Mouse (Mus musculus): Measurements from ENCODE around the gene Creld1. TPM values are rescaled to one million over a fixed set of nuclear protein-coding genes. Genes with fewer than 3 reads are reported as not detected.
A peak's percentile ranks its signal among the peaks of the same experiment; 100 is the strongest.

The Creld1 gene
- total RNA-seq (2021) (10 to 100 TPM; 44.7 to 58.5 TPM), polyA plus RNA-seq (2012; rRNA removed) (30.0 and 31.1 TPM in 2 replicates)
- long read RNA-seq, transcript Creld1-201 (10 exons, 2,306 nt) = major isoform, 27 of 31 reads
- long read RNA-seq, partial matches to known transcripts = 1 of 31 reads
- long read RNA-seq, other reads (novel, unspliced or antisense) = 3 of 31 reads

- peak; percentile 98 for DNase-seq
Observed at GRCm38 (mm10) chr6:113483100-113483615, at the start of gene Creld1. Gene Creld1 (plus strand): TSS chr6:113483297.

GRCm38 (mm10) chr6:113433661-113434060 lies 49.4 kb upstream of the Creld1 start:
- DNase-seq = no peak

GRCm38 (mm10) chr6:113434691-113435090 lies 48.4 kb upstream of the Creld1 start:
- peak; percentile 44 for DNase-seq

GRCm38 (mm10) chr6:113435664-113436205 lies 47.4 kb upstream of the Creld1 start, which contains the start of gene Cidec:
Gene Cidec (minus strand): TSS chr6:113435760.
- DNase-seq = peak; percentile 42

- DNase-seq = no peak
Observed at GRCm38 (mm10) chr6:113437135-113437534, 46.0 kb upstream of the Creld1 start.

- peak; percentile 26 for DNase-seq
Observed at GRCm38 (mm10) chr6:113438721-113439430, 44.2 kb upstream of the Creld1 start.

GRCm38 (mm10) chr6:113440686-113441085 lies 42.4 kb upstream of the Creld1 start:
- peak; percentile 29 for DNase-seq

- DNase-seq = peak; percentile 74
Observed at GRCm38 (mm10) chr6:113441147-113441680, 41.9 kb upstream of the Creld1 start.

GRCm38 (mm10) chr6:113442087-113442441 lies 41.0 kb upstream of the Creld1 start:
- DNase-seq = no peak

- peak; percentile 95 for DNase-seq
Observed at GRCm38 (mm10) chr6:113442442-113443090, 40.5 kb upstream of the Creld1 start, which contains the start of gene Jagn1. Gene Jagn1 (plus strand): TSS chr6:113442569.

GRCm38 (mm10) chr6:113443091-113443490 lies 40.0 kb upstream of the Creld1 start:
- DNase-seq = no peak

GRCm38 (mm10) chr6:113444207-113444965 lies 38.7 kb upstream of the Creld1 start:
- no peak for DNase-seq

GRCm38 (mm10) chr6:113447639-113448038 lies 35.5 kb upstream of the Creld1 start:
- DNase-seq = no peak

GRCm38 (mm10) chr6:113451839-113452238 lies 31.3 kb upstream of the Creld1 start:
- no peak for DNase-seq

- DNase-seq = no peak
Observed at GRCm38 (mm10) chr6:113455007-113455406, 28.1 kb upstream of the Creld1 start.

- no peak for DNase-seq
Observed at GRCm38 (mm10) chr6:113457952-113458534, 25.1 kb upstream of the Creld1 start, which contains the start of gene Il17re. Gene Il17re (plus strand): TSS chr6:113458484.

GRCm38 (mm10) chr6:113458635-113459034 lies 24.5 kb upstream of the Creld1 start:
- DNase-seq = no peak

GRCm38 (mm10) chr6:113464040-113464439 lies 19.1 kb upstream of the Creld1 start:
- DNase-seq = no peak

GRCm38 (mm10) chr6:113465602-113466001 lies 17.5 kb upstream of the Creld1 start:
- DNase-seq = no peak

GRCm38 (mm10) chr6:113468512-113468911 lies 14.6 kb upstream of the Creld1 start:
- DNase-seq = no peak

GRCm38 (mm10) chr6:113469021-113469420 lies 14.1 kb upstream of the Creld1 start:
- DNase-seq = peak; percentile 63
